Mouse (Mus musculus): ENCODE measurements at regions not wholly inside any gene's neighbourhood (a gene's known extent, or its start where the extent isn't known, plus 50 kb on each side); places are given as distances from the start of the nearest gene placed in this dataset.

- DNase-seq: no peak
Observed at GRCm38 (mm10) chr15:7694037-7694436, 116.6 kb upstream of the Gdnf start.

GRCm38 (mm10) chr15:7697724-7698123, 112.9 kb upstream of the Gdnf start:
- DNase-seq: no peak

GRCm38 (mm10) chr15:7708836-7709235, 101.8 kb upstream of the Gdnf start:
- DNase-seq: no peak

GRCm38 (mm10) chr15:7714641-7715040, 96.0 kb upstream of the Gdnf start:
- DNase-seq: no peak

DNA sequence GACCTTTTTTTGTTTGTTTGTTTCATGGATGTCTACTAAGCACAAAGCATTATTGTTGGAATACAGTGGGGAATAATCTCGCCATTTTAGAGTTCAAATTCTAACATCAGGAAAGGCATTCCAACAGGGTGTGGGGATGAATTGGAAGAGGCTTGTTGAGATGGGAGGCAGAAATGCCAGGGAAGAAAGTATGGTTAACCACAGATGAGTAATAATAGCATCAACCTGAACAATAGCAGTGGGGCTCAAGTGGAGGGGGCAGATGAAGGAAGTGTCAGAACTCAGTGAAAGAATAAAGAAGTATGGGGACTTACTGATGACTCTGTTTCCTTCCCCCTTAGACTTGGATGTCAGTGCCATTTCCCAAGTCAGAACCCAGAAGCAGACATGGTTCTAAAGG, 94.5 kb upstream of the Gdnf start:
- no peak for DNase-seq

GRCm38 (mm10) chr15:7723202-7723721, 87.4 kb upstream of the Gdnf start:
- no peak for DNase-seq

DNA sequence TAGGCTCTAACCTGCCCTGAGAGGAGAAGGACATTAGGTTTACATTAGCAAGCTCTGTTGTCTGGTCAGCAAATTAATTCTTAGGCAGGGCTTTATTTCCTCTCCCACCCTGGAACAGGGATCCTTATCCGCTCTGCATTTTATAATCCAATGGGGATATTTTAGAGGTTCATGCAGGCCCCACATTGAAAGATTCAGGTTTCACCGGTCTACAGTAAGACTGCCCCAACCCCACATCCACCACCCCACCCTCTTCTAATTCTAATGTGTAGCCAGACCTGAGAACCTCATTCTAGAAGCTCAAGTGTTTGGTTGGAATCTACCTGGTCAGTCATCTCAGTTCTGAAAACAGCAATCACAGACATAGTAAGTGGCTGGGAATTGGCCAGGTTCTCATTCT, 86.9 kb upstream of the Gdnf start:
- no peak for DNase-seq

- DNase-seq: no peak
Observed at GRCm38 (mm10) chr15:7725505-7725904, 85.1 kb upstream of the Gdnf start.

- DNase-seq: peak; percentile 32 to 51
Observed at GRCm38 (mm10) chr15:7747586-7747985, 63.1 kb upstream of the Gdnf start.

- DNase-seq: no peak
Observed at GRCm38 (mm10) chr15:7750441-7750840, 60.2 kb upstream of the Gdnf start.
